Mouse (Mus musculus) neural tube, embryonic 14.5 days (tissue): ENCODE measurements around the gene Smarcc1. TPM values are rescaled to one million over a fixed set of nuclear protein-coding genes. Genes with fewer than 3 reads are reported as not detected.
"Not testable (repeated sequence)": the region's sequence is repeated elsewhere in the genome, so short reads cannot be mapped to it uniquely, and the experiment has no call there.

Experiments
- ATAC-seq: fragments of 200-750 bp; cut with Nextera tagmentation; 2 replicates; pipeline ENCODE4 v1.8.0; 2017; ENCODE audit warnings: low read depth, mild to moderate bottlenecking, moderate TSS enrichment, moderate library complexity
- H3K27ac ChIP-seq: fragments of 300-500 bp; sonication (generic); 2 replicates; pipeline ENCODE4 v1.5.1; 2014; ENCODE audit warnings: low read depth, mild to moderate bottlenecking, control low read depth, low read length, moderate library complexity, mixed read lengths
- H3K27me3 ChIP-seq: fragments of 300-500 bp; sonication (generic); 2 replicates; pipeline ENCODE4 v1.6.1; 2014; ENCODE audit warnings: low read length; ENCODE audit not compliant: control insufficient read depth, insufficient read depth
- H3K36me3 ChIP-seq: fragments of 300-500 bp; sonication (generic); 2 replicates; pipeline ENCODE4 v1.6.1; 2014; ENCODE audit warnings: low read length, mixed read lengths; ENCODE audit not compliant: control insufficient read depth, insufficient read depth
- H3K4me1 ChIP-seq: fragments of 300-500 bp; sonication (generic); 2 replicates; pipeline ENCODE4 v1.6.1; 2014; ENCODE audit warnings: low read length; ENCODE audit not compliant: control insufficient read depth, insufficient read depth
- H3K4me2 ChIP-seq: fragments of 300-500 bp; sonication (generic); 2 replicates; pipeline ENCODE4 v1.6.1; 2014; ENCODE audit warnings: mild to moderate bottlenecking, low read depth, low read length, control low read depth
- H3K4me3 ChIP-seq: fragments of 300-500 bp; sonication (generic); 2 replicates; pipeline ENCODE4 v1.5.1; 2014; ENCODE audit warnings: low read depth, low read length, control low read depth, mixed read lengths
- H3K9ac ChIP-seq: fragments of 300-500 bp; sonication (generic); replicated peaks from 2 replicates; pipeline ENCODE4 v1.6.1; 2014; ENCODE audit warnings: low read depth, mild to moderate bottlenecking, control low read depth, low read length, mixed read lengths
- H3K9me3 ChIP-seq: fragments of 300-500 bp; sonication (generic); 2 replicates; pipeline ENCODE4 v1.6.1; 2016; ENCODE audit warnings: low read length; ENCODE audit not compliant: control insufficient read depth
- WGBS: fragments of 180-500 bp; shearing (Covaris S2); extraction: QIAGEN DNeasy Blood & Tissue Kit; methylation state at CpG from one replicate; pipeline ENCODE4 v1.1.7; 2014; 5-methylcytosine and 5-hydroxymethylcytosine counted together
- polyA plus RNA-seq: library from polyadenylated mRNA; unstranded; fragments of >200 nt; fragmentation: Nextera tagmentation; extraction: Ambion mirVana; gene quantifications from 2 replicates; pipeline ENCODE4 v1.2.1, GENCODE M21; 2014

Smarcc1 gene
- polyA plus RNA-seq, 1 experiment from 2014 or later, result 90.4 TPM

DNA sequence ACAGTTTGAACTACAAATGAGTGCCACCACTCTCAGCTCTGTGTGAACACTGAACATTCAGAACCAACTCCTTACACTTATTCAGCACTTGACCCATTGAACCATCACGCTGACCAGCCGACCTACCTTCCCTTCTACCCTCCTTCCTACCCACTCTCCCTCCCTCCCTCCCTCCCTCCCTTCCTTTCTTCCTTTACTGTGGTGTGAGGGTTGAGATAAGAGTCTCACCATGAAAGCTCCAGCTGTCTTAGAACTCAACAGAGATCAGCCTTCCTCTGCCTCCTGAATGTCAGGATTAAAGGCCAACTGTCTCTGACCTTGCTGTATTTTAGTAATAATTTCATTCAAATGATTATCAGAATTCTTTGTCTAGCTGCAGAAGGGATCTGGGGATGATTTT, 31.1 kb downstream of the Smarcc1 start:
- Histone ChIP-seq H3K9ac (no peak overlapping the region), H3K27ac (no peak overlapping the region), H3K36me3 (peaks cover 38% of the 10 kb centered on the region), H3K4me3 (no peak overlapping the region), H3K9me3 (no peaks in the 10 kb centered on the region), H3K4me1 (no peaks in the 10 kb centered on the region), H3K27me3 (no peaks in the 10 kb centered on the region), H3K4me2 (no peak overlapping the region)
- no peak for ATAC-seq
- WGBS, result 88% methylated on average over 2 of the region's 2 CpGs

DNA sequence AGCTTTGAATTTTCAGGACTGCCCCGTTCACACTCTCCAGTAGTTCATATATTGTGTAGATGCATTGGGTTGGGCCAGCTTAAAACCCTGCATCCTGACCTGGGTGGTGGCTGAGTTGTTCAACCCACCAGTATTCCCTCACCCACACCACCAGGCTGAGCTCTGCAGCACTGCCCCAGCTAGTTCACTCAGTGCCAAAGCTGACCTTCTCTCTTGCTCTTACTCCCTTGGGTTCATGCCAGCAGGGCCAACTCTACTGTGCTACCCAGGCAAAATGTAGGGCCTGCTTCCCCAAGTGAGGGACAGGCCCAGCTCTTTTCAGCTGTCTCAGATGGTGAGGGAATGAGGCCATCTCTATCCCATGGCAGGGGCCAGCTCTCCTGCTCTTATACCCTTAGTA, 41.5 kb downstream of the Smarcc1 start:
- ATAC-seq, result no peak
- 92% methylated on average over 1 of the region's 1 CpGs for WGBS
- H3K36me3 ChIP-seq, result peaks cover 29% of the 10 kb centered on the region

DNA sequence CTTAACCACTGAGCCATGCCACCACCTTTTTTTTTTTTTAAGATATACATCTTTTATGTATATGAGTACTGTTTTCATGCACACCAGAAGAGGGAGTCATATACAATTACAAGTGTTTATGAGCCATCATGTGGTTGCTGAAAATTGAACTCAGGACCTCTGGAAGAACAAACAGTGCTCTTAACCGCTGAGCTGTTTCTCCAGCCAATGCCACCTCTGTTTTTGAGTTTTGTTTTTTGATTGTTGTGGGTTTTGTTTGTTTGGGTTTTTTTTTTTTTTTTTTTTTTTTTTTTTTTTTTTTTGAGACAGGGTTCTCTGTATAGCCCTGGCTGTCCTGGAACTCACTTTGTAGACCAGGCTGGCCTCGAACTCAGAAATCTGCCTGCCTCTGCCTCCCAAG, 43.0 kb downstream of the Smarcc1 start:
- ATAC-seq, H3K9me3 ChIP-seq, H3K4me3 ChIP-seq, H3K4me2 ChIP-seq, H3K9ac ChIP-seq, H3K27ac ChIP-seq, H3K4me1 ChIP-seq, H3K27me3 ChIP-seq: not testable (repeated sequence)
- H3K36me3 ChIP-seq, result peaks cover 27% of the 10 kb centered on the region
- WGBS, result 98% methylated on average over 2 of the region's 2 CpGs

More for the DNA sequence above, 41.5 kb downstream of the Smarcc1 start:
- H3K27ac ChIP-seq, result no peak overlapping the region
- H3K4me3 ChIP-seq, result no peak overlapping the region
- no peak overlapping the region for H3K4me2 ChIP-seq
- H3K9ac ChIP-seq, result no peak overlapping the region
- H3K27me3 ChIP-seq, result no peaks in the 10 kb centered on the region
- no peaks in the 10 kb centered on the region for H3K9me3 ChIP-seq
- no peaks in the 10 kb centered on the region for H3K4me1 ChIP-seq

DNA sequence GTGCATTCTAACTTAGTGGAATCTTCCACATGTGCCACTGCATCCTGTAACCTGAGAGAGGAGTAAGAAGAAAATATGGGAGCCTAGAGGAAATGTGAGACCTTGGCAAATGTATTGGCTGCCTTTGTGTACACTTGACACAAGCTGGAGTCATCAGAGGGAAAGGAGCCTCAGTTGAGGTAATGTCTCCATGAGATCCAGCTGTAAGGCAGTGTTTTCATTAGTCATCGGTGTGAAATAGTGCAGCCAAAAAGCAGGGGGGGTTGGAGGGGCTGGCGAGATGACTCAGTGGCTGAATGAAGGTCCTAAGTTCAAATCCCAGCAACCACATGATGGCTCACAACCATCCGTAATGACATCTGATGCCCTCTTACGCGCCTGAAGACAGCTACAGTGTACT, 44.9 kb downstream of the Smarcc1 start:
- Histone ChIP-seq H3K9me3 (no peaks in the 10 kb centered on the region), H3K4me3 (no peak overlapping the region), H3K4me2 (no peak overlapping the region), H3K27ac (no peak overlapping the region), H3K9ac (no peak overlapping the region), H3K27me3 (no peaks in the 10 kb centered on the region), H3K4me1 (no peaks in the 10 kb centered on the region), H3K36me3 (peaks cover 22% of the 10 kb centered on the region)
- no peak for ATAC-seq
- WGBS, result 94% methylated on average over 5 of the region's 5 CpGs

DNA sequence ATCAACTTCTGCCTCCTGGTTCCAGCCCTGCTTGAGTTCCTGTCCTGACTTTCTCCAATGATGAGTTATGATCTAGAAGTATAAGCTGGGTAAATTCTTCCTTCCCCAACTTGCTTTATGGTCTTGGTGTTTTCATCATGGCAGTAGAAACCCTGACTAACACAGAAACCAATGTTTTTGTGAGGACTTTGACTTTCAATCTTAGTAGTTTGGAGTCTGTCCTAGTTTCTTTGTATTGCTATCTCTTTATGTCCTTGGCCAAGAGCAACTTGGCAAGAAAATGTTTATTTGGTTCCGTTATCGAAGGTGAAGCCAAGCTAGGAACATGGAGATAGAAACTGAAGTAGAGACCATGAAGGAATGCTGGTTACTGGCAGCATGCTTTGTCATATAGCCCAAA, 45.6 kb downstream of the Smarcc1 start:
- H3K4me3 ChIP-seq, result no peak overlapping the region
- no peak overlapping the region for H3K4me2 ChIP-seq
- no peaks in the 10 kb centered on the region for H3K27me3 ChIP-seq
- 89% methylated on average over 2 of the region's 2 CpGs for WGBS
- no peak overlapping the region for H3K9ac ChIP-seq
- H3K9me3 ChIP-seq, result no peaks in the 10 kb centered on the region
- no peak overlapping the region for H3K27ac ChIP-seq
- ATAC-seq, result no peak
- peaks cover 20% of the 10 kb centered on the region for H3K36me3 ChIP-seq
- H3K4me1 ChIP-seq, result no peaks in the 10 kb centered on the region

DNA sequence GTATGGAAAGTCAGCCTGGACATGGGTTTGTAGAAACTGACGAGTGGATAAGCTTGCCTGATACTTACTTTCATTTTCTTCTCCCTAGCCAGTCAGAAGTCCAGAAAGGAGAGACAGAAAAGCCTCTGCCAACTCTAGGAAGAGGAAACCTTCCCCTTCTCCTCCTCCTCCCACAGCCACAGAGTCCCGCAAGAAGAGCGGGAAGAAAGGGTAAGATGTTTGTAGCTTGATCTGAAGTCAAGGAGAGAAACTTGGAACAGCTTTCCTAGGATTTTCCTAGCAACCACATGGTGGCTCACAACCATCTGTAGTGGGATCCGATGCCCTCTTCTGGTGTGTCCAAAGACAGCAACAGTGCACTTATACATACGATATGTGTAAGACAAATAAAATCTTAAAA, 53.4 kb downstream of the Smarcc1 start:
- Histone ChIP-seq H3K9me3 (no peaks in the 10 kb centered on the region), H3K4me3 (no peak overlapping the region), H3K4me1 (no peaks in the 10 kb centered on the region), H3K4me2 (no peak overlapping the region), H3K27ac (no peak overlapping the region), H3K36me3 (peaks cover 55% of the 10 kb centered on the region), H3K9ac (no peak overlapping the region), H3K27me3 (no peaks in the 10 kb centered on the region)
- ATAC-seq, result no peak
- 91% methylated on average over 5 of the region's 5 CpGs for WGBS

DNA sequence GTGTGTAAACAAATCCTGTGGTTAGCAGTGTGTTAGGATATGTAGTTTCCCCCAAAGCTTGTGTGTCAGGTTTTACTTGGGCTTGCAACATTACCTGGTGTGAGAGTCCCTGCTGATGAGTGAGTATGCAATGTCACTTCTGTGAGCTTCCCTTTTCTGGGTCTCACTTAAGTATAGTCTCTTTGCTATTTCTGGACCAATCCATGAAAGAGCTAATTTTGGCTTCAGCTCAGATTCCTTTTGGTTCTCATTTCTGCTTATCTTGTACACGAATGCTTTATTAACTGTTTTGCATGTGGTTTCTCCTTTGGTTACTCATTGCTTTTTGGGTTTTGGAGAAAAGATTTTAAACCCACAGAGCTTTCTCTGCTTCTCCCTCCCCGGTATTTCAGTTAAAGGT, 82.4 kb downstream of the Smarcc1 start:
- WGBS, result 92% methylated on average over 2 of the region's 2 CpGs
- H3K27me3 ChIP-seq, result no peaks in the 10 kb centered on the region
- no peak overlapping the region for H3K4me2 ChIP-seq
- H3K27ac ChIP-seq, result no peak overlapping the region
- ATAC-seq, result no peak
- H3K4me3 ChIP-seq, result no peak overlapping the region
- no peak overlapping the region for H3K9ac ChIP-seq
- no peaks in the 10 kb centered on the region for H3K4me1 ChIP-seq
- no peaks in the 10 kb centered on the region for H3K9me3 ChIP-seq
- peaks cover 63% of the 10 kb centered on the region for H3K36me3 ChIP-seq

DNA sequence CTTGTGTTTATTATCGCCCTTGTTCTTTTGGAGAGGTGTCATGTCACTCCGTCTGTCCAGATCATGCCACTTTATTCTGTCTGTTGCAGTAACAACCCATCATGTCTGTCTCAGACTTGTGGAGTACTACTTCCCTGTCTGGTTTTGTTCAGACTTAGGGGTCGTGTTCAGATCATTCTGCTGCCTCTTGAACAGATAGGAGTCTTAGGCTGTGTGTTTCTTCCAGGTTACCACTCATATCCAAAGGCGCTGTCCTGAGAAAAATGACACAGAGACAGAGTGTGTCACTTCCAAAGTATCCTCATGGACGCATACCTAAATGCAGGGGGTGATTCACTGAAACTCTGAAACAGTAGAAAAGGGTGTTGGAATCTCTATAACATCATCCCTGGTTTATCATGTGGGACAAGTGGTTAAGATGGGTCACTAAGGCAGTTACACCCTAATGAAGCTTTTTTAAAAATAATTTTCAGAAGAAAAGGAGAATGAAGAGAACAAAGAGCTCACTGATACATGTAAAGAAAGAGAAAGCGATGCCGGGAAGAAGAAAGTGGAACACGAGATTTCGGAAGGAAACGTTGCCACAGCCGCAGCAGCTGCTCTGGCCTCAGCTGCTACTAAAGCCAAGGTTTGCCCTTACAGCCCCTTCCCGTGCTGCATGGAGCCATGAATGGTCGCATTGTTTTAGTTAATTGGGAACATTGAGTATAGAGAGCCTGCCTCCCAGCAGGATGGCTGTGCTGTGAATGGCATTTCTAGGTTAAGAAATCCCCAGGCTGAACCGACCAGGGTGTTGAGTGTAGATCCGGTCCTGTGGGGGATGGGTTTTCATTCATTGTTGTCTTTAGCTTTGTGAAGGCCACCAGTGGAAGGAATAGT, 88.3 kb downstream of the Smarcc1 start:
- peak overlapping the region; percentile 52 for H3K27ac ChIP-seq
- H3K9ac ChIP-seq, result no peak overlapping the region
- H3K4me2 ChIP-seq, result no peak overlapping the region

DNA sequence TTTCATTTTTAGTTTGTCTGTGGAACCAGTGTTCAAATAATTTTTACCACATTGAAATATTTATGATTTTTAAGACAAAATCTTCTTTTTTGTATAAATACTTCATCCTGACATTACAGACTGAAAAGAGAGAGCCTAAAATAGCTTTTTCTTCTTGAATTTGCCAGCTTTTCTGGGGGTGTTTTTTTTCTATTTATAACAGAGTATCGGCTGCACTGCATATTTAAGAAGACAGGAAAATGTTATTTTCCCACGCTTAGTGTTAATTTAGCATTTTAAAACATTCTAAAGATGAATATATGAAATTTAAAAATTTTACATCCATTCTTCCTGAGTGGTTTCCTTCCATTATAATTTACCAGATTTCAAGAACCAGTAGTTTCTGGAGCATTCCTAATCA, 88.9 kb downstream of the Smarcc1 start:
- H3K9ac ChIP-seq, result no peak overlapping the region
- peaks cover 68% of the 10 kb centered on the region for H3K36me3 ChIP-seq
- H3K9me3 ChIP-seq, result no peaks in the 10 kb centered on the region
- H3K4me1 ChIP-seq, result no peaks in the 10 kb centered on the region
- WGBS, result 72% methylated on average over 2 of the region's 2 CpGs
- H3K27me3 ChIP-seq, result no peaks in the 10 kb centered on the region
- no peak overlapping the region for H3K4me2 ChIP-seq
- no peak overlapping the region for H3K4me3 ChIP-seq
- H3K27ac ChIP-seq, result no peak overlapping the region
- no peak for ATAC-seq

More for the DNA sequence above, 88.3 kb downstream of the Smarcc1 start:
- WGBS, result 26% methylated on average over 15 of the region's 15 CpGs
- peak; percentile 89 for ATAC-seq
- Histone ChIP-seq H3K36me3 (peaks cover 68% of the 10 kb centered on the region), H3K4me3 (no peak overlapping the region), H3K27me3 (no peaks in the 10 kb centered on the region), H3K9me3 (no peaks in the 10 kb centered on the region), H3K4me1 (no peaks in the 10 kb centered on the region)
